Mouse (Mus musculus) left cerebral cortex, adult 2 months (tissue): ENCODE data around the gene Dnajb3. TPM values are rescaled to one million over a fixed set of nuclear protein-coding genes. Genes with fewer than 3 reads are reported as not detected.

Experiments used
- DNase-seq, 2 experiments: peaks; one replicate each; pipeline ENCODE4 v3.0.0; 2021 to 2022; ENCODE audit warnings: low spot score in 2 of 2, mixed read lengths in 1 of 2; ENCODE audit errors: extremely low spot score in 1 of 2
- H3K27ac ChIP-seq: fragments of 200-600 bp; 2 replicates; pipeline ENCODE4 v1.8.1; 2022
- H3K4me3 ChIP-seq: fragments of 200-600 bp; 2 replicates; pipeline ENCODE4 v1.8.1; 2022
- CTCF ChIP-seq: fragments of 200-600 bp; IDR thresholded peaks from 2 replicates; pipeline ENCODE4 v1.8.1; 2022; ENCODE audit warnings: antibody characterized with exemption, mild to moderate bottlenecking, moderate library complexity
- intact Hi-C: fragments of 180-260 bp; cut with DNase I; formaldehyde crosslinking; loops from one replicate; pipeline ENCODE4 v1.15.1; 2025
- long read RNA-seq, 2 experiments: library from polyadenylated mRNA; stranded (forward); transcript quantifications; one replicate each; pipeline ENCODE4 v2.0.0; 2021; ENCODE audit warnings: borderline mapping rate in 2 of 2
- total RNA-seq, 2 experiments: library from RNA; stranded (reverse); gene quantifications; 2 replicates each; pipeline ENCODE4 v1.2.3; 2021

Gene Dnajb3
- total RNA-seq, result 1 to 10 TPM; 1.8 to 1.9 TPM
- long read RNA-seq, experiment 1, partial matches to known transcripts, result 0 of 2 reads
- long read RNA-seq, experiment 1, other reads (novel, unspliced or antisense), result 0 of 2 reads
- long read RNA-seq, experiment 2, result 0 reads

- Histone ChIP-seq H3K27ac (0 out of 2 replicates have a peak within 1 kb of the TSS, but pooled peaks have one; percentile 44), H3K4me3 (peak within 1 kb of the TSS; percentile 45)
- no peak; the same call in none of the 2 replicates for TF ChIP-seq CTCF
- peak; percentile 86 to 87 for DNase-seq
- intact Hi-C loops, result no loop called here
Measured at GRCm38 (mm10) chr1:88205294-88205922, at the start of gene Dnajb3. TSS of gene Dnajb3 (minus strand) at chr1:88205782.

GRCm38 (mm10) chr1:88254793-88255465 is 49.3 kb upstream of the Dnajb3 start:
- intact Hi-C loops, result no loop called here
- TF ChIP-seq CTCF, result no peak
- Histone ChIP-seq H3K27ac (no peak overlapping the region), H3K4me3 (no peak overlapping the region)
- no peak for DNase-seq

GRCm38 (mm10) chr1:88253540-88253939 is 48.0 kb upstream of the Dnajb3 start:
- no peak for DNase-seq
- H3K27ac ChIP-seq, result no peak overlapping the region
- intact Hi-C loops, result no loop called here
- H3K4me3 ChIP-seq, result no peak overlapping the region
- no peak for TF ChIP-seq CTCF

- DNase-seq, result no peak
- no peak overlapping the region for H3K27ac ChIP-seq
- TF ChIP-seq CTCF, result no peak
- intact Hi-C loops, result no loop called here
- H3K4me3 ChIP-seq, result no peak overlapping the region
Measured at GRCm38 (mm10) chr1:88253106-88253505, 47.5 kb upstream of the Dnajb3 start.

- intact Hi-C loops, result no loop called here
- TF ChIP-seq CTCF, result no peak
Measured at GRCm38 (mm10) chr1:88250023-88250422, 44.4 kb upstream of the Dnajb3 start.

GRCm38 (mm10) chr1:88249596-88249995 is 44.0 kb upstream of the Dnajb3 start:
- no peak for TF ChIP-seq CTCF
- no peak for DNase-seq
- H3K4me3 ChIP-seq, result no peak overlapping the region
- intact Hi-C loops, result no loop called here
- no peak overlapping the region for H3K27ac ChIP-seq

More at GRCm38 (mm10) chr1:88250023-88250422, 44.4 kb upstream of the Dnajb3 start:
- no peak for DNase-seq
- no peak overlapping the region for H3K27ac ChIP-seq
- no peak overlapping the region for H3K4me3 ChIP-seq

- DNase-seq, result no peak
- H3K27ac ChIP-seq, result no peak overlapping the region
- intact Hi-C loops, result no loop called here
- no peak for TF ChIP-seq CTCF
- H3K4me3 ChIP-seq, result no peak overlapping the region
Measured at GRCm38 (mm10) chr1:88248658-88249057, 43.1 kb upstream of the Dnajb3 start.

GRCm38 (mm10) chr1:88247660-88248059 is 42.1 kb upstream of the Dnajb3 start:
- intact Hi-C loops, result no loop called here
- TF ChIP-seq CTCF, result no peak
- no peak for DNase-seq
- Histone ChIP-seq H3K4me3 (no peak overlapping the region), H3K27ac (no peak overlapping the region)

- Histone ChIP-seq H3K4me3 (no peak overlapping the region), H3K27ac (no peak overlapping the region)
- no peak for DNase-seq
- intact Hi-C loops, result no loop called here
- TF ChIP-seq CTCF, result no peak
Measured at GRCm38 (mm10) chr1:88246386-88246785, 40.8 kb upstream of the Dnajb3 start.

GRCm38 (mm10) chr1:88245881-88246280 is 40.3 kb upstream of the Dnajb3 start:
- Histone ChIP-seq H3K27ac (no peak overlapping the region), H3K4me3 (no peak overlapping the region)
- no peak for DNase-seq
- TF ChIP-seq CTCF, result no peak
- intact Hi-C loops, result no loop called here

- Histone ChIP-seq H3K27ac (no peak overlapping the region), H3K4me3 (no peak overlapping the region)
- no peak for DNase-seq
- intact Hi-C loops, result no loop called here
- TF ChIP-seq CTCF, result no peak
Measured at GRCm38 (mm10) chr1:88243861-88244260, 38.3 kb upstream of the Dnajb3 start.

GRCm38 (mm10) chr1:88240579-88240978 is 35.0 kb upstream of the Dnajb3 start:
- Histone ChIP-seq H3K27ac (no peak overlapping the region), H3K4me3 (no peak overlapping the region)
- no peak for DNase-seq
- intact Hi-C loops, result no loop called here
- no peak for TF ChIP-seq CTCF
